Mouse (Mus musculus) layer of hippocampus, adult 9-10 months (tissue): ENCODE data around the gene Dvl2.

Experiments
- DNase-seq: peaks from one replicate; pipeline ENCODE4 v3.0.0; 2022; ENCODE audit warnings: low spot score

The Dvl2 gene

GRCm38 (mm10) chr11:69981141-69981762 lies 19.1 kb upstream of the Dvl2 start, which contains the start of gene Ctdnep1:
TSS of gene Ctdnep1 (plus strand) at chr11:69981156.
- no peak for DNase-seq

GRCm38 (mm10) chr11:69982225-69982624 lies 18.2 kb upstream of the Dvl2 start, which contains the start of gene Elp5:
TSS of gene Elp5 (minus strand) at chr11:69982517.
- DNase-seq, result no peak

GRCm38 (mm10) chr11:69982877-69983276 lies 17.5 kb upstream of the Dvl2 start:
- DNase-seq, result no peak

- no peak for DNase-seq
Observed at GRCm38 (mm10) chr11:69983377-69983776, 17.0 kb upstream of the Dvl2 start.

DNA sequence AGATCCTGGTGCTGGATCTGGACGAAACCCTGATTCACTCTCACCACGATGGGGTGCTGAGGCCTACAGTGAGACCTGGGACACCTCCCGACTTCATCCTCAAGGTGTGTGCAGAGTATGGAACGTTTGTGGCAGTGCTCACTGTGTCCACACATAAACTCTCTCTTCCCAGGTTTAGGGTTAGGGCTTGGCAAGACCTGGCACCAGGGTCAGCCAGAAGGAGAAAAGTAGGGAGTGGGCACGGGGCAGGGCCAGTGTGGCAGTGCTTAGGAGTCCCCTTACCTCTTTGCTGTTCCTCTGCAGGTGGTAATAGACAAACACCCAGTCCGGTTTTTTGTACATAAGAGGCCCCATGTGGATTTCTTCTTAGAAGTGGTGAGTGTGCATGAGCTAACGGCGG lies 16.0 kb upstream of the Dvl2 start:
- DNase-seq, result no peak

DNA sequence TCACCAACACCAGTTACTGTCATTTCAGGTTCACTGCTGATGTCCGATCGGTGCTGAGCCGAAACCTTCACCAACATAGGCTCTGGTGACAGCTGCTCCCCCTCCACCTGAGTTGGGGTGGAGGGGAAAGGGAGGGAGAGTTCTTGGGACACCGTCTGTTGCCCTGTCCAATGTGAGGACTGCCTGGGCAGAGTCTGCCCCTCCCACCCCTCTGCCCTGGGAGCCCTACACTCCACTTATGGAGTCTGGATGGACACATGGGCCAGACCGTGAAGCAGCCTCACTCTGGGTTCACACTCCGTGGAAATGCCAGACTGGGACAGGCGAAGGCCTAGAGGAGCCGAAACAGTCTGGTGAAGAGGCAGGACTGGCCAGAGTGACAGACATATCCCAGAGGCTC lies 10.4 kb upstream of the Dvl2 start:
- DNase-seq, result no peak

- peak; percentile 98 for DNase-seq
Observed at GRCm38 (mm10) chr11:69990850-69991691, 9.3 kb upstream of the Dvl2 start, which contains the start of gene Gabarap. TSS of gene Gabarap (plus strand) at chr11:69991143.

- DNase-seq, result no peak
Observed at GRCm38 (mm10) chr11:69991711-69992110, 8.7 kb upstream of the Dvl2 start.

- no peak for DNase-seq
Observed at GRCm38 (mm10) chr11:69992396-69992795, 8.0 kb upstream of the Dvl2 start.

- DNase-seq, result no peak
Observed at GRCm38 (mm10) chr11:69992932-69993331, 7.5 kb upstream of the Dvl2 start.

DNA sequence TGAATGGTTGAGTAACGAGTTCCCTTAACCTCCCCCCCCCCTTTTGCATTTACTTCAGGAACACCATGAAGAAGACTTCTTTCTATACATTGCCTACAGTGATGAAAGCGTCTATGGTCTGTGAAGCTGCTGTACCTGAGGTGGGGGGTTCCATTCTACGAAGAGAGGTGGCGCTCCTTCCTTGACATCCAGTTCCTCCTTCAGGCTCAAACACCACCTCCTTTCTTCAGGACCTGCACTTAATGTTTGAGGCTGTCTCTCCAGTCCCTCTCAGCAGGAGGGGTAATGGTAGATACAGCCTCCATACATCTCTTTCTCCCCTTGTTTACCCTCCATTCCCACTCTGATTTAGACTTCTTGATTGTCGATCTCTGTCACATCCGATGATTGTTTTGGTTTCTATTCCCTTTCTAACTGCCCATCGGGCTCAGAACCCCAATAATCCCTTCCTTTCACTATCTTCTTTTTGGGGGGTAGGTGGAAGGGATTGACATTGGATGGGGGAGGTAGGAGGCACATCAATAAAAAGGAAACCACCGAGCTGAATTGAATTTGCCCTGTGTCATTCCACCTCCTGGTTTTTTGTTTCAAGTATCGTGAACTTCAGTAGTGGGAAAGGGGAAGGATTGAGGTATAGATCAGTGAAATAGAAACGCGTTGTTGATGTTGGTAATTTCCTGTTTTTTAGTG lies 5.8 kb upstream of the Dvl2 start:
- DNase-seq, result no peak

- peak; percentile 91 for DNase-seq
Observed at GRCm38 (mm10) chr11:69995391-69995960, 4.9 kb upstream of the Dvl2 start, which contains the start of gene Phf23. TSS of gene Phf23 (plus strand) at chr11:69995777.

DNA sequence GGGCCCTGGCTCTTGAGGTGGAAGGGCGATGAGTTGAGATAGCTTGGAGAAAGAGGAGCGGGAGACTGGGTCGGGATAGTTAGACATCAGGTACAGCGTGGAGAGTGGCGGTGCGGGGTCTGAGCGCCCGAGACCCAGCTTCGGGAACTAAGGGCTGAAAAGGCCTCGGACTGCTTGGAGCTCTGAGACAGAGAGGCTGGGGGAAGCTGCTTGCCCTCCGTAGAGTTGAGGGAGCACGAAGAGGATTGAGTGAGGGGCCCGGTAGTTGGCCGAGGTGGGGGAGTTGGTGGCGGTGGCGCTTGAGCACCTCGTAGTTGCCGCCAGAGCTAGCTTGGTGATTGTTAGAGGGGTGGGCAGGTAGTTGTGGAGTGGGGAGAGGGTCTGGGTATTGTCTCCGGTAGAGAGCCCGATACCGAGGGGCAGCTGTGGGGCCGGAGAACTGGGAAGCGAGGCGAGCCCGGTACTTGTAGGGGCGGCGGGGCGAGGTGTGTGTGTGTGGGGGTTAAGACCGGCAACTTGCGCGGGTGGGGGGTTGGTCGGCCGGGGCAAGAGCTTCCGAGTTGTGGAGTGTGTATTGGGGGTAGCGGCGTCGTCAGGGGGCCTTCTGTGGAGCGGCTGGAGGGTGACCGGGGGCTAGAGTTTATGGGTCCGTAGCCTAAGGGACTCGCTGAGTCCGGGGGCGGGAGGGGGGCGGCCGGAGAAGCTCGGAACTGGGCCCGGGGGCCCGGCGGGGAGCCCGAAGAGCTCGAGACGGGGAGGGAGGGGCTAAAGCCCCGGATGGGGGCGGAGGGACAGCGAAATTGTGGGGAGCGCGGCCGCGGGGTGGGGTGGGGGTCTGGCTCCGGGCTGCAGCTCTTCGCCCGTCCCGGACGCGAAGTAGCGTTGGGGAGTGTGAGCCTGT lies 4.0 kb upstream of the Dvl2 start:
- no peak for DNase-seq

DNA sequence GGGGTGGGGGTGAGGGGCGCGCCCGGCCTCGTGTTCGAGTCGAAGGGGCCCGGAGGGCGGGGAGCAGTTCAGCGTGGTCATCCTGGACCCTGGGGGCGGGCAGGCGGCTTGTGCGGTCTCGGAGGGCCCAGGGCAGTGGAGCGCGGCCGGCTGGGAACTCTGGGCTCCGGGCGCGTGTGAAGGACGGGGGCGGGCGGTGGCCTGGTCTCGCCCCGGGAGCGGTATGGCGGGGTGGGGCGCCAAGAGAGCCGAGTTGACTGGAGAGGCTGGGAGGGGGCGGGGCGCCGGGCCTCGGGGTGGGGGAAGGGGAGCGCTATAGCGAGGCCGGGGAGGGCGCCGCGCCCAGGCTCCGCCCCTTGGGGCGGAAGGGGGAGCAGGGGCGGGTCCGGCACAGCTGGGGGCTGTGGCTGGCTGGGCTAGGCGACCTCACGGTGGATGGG lies 3.3 kb upstream of the Dvl2 start:
- no peak for DNase-seq

DNA sequence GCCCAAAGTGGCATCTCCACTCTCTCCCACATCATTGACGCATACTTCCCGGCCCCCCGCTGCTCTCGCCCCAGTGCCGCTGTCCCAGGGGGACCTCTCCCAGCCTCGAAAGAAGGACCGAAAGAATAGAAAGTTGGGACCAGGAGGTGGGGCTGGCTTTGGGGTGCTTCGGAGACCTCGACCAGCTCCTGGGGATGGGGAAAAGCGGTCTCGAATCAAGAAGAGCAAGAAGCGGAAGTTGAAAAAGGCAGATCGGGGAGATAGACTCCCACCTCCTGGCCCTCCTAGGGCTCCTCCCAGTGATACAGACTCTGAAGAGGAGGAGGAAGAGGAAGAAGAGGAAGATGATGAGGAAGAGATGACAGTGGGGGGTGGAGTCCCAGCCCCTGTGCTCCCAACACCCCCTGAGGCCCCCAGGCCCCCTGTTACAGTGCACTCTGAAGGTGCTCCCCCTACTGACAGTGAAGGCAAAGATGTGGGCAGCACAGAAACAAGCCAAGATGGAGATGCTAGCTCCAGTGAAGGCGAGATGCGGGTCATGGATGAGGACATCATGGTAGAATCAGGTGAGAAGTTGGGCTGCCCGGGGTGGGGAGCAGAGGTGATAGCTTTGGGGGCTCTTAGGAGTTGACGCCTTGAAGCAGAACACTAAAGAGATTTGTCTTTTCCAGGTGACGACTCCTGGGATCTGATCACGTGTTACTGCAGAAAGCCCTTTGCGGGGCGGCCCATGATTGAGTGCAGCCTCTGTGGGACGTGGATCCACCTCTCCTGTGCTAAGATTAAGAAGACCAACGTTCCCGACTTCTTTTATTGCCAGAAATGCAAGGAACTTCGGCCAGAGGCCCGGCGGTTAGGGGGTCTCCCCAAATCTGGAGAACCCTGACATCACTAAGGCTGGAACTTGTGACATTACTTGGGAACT lies 1.6 kb upstream of the Dvl2 start:
- DNase-seq, result no peak

DNA sequence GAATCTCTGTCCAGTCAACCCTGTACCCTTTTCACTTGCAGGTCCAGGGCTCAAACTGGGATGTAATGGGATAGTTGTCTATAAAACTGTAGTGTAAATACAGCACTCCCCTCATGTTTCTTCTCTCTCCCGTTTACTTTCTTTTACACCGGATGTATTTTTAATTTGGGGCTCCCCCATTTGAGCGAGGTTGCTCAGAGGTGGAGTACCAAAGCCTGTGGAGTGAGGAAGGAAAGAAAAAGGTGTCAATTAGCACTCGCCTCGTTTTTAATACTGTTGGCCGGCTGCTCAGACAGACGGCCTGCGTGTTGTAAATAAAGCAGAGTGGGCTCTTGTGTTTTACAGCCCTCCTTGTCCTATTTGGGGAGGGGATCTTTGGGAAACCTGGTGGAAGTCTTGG lies 729 bp upstream of the Dvl2 start:
- DNase-seq, result no peak

GRCm38 (mm10) chr11:70001159-70001558 lies 764 bp downstream of the Dvl2 start:
- DNase-seq, result no peak

GRCm38 (mm10) chr11:70001865-70002264 lies 1.5 kb downstream of the Dvl2 start:
- DNase-seq, result no peak

GRCm38 (mm10) chr11:70002471-70002870 lies 2.1 kb downstream of the Dvl2 start:
- DNase-seq, result no peak

DNA sequence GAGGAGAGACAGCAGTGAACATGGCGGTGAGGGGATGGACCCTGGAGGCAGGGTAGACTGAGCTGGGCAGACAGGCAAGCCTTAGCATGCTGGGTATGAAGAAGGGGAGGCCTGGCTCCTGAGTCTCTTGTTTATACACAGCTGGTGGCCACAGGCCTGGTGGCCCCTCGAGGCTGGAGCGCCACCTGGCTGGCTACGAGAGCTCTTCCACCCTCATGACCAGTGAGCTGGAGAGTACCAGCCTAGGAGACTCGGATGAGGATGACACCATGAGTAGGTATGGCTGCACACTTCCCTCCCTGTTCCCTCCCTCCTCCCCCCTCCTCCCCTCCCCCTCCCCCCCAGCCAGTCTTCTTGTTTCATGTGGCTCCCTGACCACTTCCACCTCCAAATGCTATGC lies 5.1 kb downstream of the Dvl2 start:
- DNase-seq, result no peak
